Mouse (Mus musculus) retina, postnatal 7 days (tissue): Measurements from ENCODE around the gene Nr1h2.
A peak's percentile ranks its signal among the peaks of the same experiment; 100 is the strongest.

ENCODE experiments used
- DNase-seq: peaks from one replicate; pipeline ENCODE4 v3.0.0-alpha.2; 2012; ENCODE audit warnings: low read depth, low spot score

The Nr1h2 gene

DNA sequence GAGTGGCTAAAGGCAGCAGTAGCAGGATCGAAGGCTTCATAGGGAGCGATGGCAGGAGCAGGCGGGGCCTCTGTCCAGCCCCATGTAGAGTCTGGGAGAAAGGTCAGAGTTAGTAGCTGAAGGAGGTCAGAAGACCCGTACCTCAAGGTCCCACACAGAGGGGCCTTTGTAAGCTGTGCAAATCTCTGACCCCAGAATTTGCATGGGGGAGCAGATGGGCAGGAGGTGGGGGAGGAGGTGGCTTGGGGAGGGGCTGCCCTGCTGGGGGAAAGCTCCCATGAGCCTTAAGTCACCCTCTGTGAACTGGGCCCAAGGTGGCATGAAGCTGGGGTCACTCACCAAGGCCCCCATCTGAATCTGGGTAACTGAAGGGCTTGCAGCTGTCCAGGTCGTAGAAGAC is 24.2 kb downstream of the Nr1h2 start:
- no peak for DNase-seq

DNA sequence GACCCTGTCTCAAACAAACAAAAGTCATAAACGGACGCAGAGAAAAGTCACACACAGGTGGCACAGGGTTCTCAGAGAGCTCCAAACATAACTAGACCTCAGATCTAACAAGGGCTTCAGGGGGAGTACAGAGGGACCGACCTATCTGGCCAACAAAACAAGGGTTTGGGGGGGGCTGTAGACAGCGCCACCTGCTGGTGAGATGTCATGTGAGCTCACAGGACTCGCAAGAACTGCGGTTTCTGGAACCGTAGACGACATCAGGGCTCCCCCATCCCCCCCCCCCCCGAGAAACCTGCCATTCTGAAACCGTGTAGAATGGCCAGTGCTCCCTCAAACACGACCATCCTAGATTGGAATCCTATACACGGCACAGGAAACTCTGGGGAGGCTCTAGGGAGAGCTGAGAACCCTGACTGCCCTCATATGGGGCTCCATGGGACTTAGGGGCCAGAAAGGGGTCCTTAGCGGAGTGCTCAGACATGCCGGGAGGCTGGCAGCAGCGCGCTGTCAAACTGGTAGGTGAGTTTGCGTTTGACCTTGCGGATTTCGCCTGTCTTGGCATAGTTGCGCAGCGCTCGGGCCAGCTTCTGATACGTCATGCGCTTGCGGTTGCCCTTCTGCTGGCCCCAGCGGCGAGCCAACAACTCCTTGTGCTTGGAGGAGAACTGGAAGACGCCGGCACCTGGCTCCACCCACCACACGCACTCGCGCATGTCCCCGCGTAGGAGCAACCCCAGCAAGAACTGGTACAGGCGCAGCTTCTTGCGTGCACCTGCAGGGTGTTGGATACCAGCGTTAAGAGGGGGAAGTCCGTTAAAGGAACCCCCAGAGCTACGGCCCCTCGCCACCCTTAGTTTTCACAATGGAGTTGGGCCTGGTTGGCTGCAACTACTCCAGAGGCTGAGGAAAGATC is 26.0 kb downstream of the Nr1h2 start:
- DNase-seq: peak; percentile 65

DNA sequence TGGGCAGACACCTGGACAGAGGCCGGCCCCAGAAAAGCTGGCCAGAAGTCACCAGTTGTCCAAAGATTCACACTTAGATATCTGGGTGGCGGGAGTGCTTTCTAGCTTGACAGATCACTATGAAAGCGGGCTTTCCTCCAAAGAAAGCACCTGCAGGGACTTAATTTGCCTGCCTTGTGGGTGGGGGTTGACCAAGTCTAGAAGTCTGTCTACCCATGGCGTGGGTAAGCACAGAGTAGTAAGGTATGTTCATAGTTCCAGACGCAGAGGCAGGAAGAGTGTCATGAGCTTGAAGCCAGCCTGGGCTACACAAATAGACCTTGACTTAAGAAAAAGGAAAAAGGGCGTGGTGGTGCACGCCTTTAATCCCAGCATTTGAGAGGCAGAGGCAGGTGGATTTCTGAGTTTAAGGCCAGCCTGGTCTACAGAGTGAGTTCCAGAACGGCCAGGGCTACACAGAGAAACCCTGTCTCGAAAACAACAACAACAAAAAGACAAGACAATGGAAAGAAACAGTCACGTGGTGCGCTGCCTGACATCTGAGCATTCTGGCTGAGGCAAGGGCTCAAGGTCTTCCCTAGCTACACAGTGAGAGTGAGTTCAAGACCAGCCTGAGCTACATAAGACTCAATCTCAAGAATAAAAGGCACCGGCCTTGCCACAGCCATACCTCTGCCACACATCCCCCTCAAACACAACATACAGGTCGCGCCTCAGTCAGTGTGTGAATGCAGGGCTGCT is 27.2 kb downstream of the Nr1h2 start:
- no peak for DNase-seq

DNA sequence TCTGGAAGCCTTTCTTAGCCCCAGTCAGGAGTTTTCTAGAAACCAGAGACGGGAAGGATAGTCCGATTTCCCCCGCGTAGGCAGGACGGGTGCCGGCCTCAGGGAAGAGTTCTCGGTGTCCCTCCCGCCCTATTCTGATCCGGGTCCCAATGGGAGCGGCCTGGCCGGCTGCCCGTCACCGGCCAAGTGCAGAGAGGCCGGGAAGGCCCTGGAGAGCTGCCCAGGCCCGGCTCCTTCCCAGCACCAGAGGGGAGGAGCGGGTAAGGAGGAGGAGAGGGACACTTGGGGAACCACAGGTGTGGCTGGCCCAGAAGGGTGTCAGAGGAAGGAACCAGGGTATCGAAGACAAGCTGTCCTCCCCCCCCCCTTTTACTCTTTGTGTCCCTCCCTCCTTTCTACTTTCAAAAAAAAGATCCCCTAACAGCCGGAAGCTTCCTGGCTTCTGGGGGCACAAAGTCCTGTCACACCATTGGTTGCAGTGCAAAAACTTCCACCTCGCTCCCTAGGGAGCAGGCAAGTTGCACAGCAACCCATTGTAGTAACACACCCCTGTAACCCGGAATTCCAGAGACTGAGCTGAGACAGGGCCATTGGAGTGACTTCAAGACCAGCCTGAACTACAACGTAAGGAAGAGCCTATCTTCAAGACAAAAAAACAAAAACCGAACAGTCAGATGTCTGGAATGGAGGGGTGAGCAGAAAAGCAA is 28.5 kb downstream of the Nr1h2 start:
- no peak for DNase-seq

DNA sequence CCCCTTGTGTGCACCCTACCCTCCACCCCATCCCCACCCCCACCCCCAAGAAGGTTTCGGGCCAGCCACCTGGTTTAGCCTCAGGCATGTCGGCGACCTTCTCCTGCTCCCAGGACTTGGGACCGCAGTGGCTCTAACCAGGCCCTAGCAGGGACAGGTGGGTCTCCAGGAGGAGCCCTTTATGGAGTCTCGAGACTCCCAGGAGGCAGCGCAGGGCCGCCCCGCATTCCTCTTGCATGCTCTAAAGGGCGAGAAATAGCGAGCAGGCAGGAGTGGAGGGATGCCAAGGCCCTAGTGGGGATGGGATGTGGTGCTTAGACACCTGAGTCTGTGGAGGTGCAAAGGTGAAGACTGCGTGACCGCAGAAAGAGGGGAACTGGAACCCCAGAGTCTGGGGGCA is 29.2 kb downstream of the Nr1h2 start, which contains the start of gene Mybpc2:
Gene Mybpc2 (minus strand): TSS at position 155 of the 400 bp plus-strand sequence.
- no peak for DNase-seq

DNA sequence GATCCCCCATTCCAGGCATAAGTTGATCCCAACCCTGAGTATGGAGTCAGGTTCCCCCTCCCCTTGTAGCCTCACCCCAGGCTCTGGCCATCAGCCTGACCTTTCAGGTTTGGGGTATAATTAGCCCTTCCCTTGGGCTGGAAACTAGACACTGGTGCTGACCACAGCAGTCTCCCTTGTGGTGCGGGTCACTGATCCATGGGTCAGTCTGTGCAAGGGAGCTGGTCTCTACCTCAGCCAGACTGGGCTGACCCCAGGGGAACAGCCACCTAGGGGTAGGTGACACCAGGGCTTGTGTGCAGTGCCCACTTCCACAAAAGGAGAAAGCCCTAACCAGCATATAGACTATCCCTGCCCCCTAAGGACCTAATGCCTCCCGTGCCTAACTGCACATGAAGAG is 30.7 kb downstream of the Nr1h2 start:
- no peak for DNase-seq

DNA sequence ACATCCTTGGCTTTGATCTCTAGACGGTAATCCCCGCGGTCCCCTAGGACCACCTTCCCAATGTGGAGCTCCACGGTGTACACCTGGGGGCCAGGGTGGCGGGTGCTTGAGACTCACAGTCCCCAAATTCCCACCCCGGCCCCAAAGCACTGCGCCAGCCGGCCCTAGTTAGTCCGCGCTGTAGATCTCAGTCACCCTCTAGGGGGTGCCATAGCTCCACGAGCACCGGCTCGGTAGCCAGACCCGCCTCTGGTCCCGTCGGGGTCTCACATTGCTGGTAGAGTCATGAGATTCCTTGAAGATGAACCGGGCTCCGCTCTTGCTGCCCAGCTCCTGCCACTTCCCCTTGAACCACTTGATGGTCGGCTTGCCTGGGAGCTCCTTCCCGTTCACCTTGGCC is 32.0 kb downstream of the Nr1h2 start:
- no peak for DNase-seq

DNA sequence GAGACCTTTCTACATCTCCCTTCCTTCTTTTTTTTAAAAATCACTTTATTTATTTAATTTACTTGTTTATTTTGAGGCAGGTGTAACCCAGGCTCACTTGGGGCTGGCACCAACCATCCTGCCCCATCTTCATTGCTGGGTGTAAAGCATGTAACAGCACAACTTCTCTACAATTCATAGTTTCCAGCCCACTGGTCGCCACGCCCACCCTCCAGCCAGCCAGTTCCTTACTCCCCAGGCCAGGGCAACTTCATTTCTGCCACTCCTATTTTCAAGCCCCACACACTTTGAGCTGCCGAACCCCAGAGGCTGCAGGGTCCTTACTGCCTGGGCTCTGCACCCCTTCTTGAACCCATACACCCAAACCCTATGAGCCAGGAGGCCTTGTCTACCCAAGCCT is 32.8 kb downstream of the Nr1h2 start:
- DNase-seq: no peak

DNA sequence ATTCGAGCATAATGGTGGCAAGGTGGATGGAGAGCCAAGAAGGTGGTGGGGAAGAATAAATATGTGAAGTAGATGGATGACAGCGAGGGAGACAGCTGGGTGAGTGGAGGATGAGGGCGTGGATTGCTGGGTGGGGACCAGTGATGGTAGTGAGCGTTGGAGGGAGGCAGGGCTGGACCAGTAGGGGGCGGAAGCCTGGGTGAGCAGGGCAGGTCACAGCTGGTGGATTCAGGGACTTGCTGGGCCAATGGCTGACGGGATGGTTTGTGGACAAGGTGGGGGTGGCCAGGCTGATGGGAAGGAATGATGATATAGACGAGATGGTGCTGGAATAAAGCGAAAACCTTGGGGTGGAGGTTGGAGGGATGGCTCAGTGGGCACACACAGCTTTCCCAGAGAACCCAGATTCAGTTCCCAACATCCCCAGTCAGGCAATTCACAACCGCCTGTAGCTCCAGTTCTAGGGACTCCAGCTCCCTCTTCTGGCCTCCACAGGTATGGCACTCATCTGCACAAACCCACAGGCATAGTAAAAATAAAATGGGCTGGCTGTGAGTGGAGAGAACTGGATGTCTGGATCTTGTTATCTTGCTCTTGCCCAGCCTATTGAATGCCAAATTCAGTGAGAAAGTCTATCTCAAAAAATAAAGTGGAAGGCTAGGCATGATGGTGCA is 34.4 kb downstream of the Nr1h2 start:
- DNase-seq: no peak

DNA sequence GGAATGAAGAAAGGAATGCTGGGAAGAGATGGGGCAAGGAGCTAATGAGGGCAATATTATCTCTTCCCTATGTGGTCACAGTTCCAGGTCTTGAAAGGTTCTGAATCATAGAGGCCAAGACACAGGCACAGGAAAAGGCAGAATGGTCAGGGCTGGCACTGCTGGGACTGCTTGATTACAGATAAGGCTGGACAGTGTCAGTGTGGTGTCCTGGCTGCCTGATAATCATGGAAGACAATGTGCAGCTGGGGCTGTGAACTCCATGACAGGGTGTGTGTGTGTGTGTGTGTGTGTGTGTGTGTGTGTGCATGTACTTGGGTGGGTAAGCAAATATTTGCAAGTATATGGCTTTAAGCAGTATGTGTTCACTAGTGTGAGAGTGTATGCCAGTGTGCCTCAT is 46.3 kb downstream of the Nr1h2 start:
- no peak for DNase-seq

DNA sequence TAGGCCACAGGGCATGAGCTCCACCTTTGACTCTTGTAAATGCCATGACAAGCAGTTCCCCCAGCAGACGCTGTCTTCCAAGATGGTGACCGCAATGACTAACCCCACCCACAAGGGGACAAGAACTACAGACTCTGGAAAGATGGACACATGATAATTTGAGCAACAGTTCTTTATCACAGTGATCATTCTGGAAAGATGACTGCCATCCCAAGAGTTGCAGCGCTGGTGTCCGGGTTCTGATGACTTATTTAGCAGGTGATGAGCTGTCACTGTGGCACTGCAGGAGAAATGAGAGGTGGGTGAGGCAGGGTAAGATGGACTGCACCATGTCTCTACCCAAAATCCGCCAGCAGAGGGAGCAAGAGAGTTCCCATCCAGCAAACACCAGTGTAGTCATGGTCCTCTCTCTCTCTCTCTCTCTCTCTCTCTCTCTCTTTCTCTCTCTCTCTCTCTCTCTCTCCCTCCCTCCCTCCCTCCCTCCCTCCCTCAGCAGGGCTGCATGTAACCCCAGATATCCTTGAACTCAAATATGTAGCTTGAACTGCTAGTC is 52.1 kb downstream of the Nr1h2 start:
- peak; percentile 76 for DNase-seq

DNA sequence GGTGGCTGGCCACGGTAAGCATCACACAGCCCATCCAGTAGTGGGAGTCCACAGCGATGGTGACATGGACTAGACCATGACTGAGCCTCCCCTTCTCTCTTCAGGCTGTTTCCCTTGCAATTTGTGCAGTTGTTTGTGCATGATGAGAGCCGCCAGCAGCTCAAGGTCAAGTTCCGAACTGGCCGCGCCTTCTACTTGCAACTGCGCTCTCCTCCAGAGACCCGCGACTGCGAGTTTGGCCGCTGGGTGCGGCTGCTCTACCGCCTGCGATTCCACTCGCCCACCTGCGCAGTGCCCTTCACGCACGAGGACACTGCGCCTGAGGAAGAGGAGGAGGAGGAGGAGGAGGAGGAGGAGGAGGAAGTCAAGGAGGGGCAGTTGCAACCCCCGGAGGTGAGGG is 53.7 kb downstream of the Nr1h2 start:
- DNase-seq: no peak
